Mouse (Mus musculus) megakaryocyte, embryonic 14.5 days (primary cell): Measurements from ENCODE around the gene Mnd1. TPM values are rescaled to one million over a fixed set of nuclear protein-coding genes. Genes with fewer than 3 reads are reported as not detected.
A peak's percentile ranks its signal among the peaks of the same experiment; 100 is the strongest.

ENCODE experiments used
- H3K27me3 ChIP-seq: replicated peaks from 2 replicates; pipeline ENCODE3; 2012; ENCODE audit warnings: inconsistent platforms
- H3K36me3 ChIP-seq: replicated peaks from 2 replicates; pipeline ENCODE3; 2012; ENCODE audit warnings: low read length, inconsistent platforms, mixed read lengths
- H3K4me1 ChIP-seq: 2 replicates; pipeline ENCODE4 v1.6.1; 2012; ENCODE audit warnings: inconsistent platforms
- H3K4me3 ChIP-seq: replicated peaks from 2 replicates; pipeline ENCODE3; 2012; ENCODE audit warnings: moderate library complexity, mild to moderate bottlenecking, inconsistent platforms
- H3K9me3 ChIP-seq: 2 replicates; pipeline ENCODE4 v1.6.1; 2012; ENCODE audit warnings: inconsistent platforms
- FLI1 ChIP-seq: IDR thresholded peaks from 2 replicates; pipeline ENCODE4 v1.6.1; 2012; ENCODE audit warnings: low read length, inconsistent platforms, mixed read lengths
- GATA1 ChIP-seq: IDR thresholded peaks from 3 replicates; pipeline ENCODE4 v1.6.1; 2012; ENCODE audit warnings: mixed read lengths, low read length, inconsistent platforms, borderline replicate concordance
- polyA plus RNA-seq: library from polyadenylated mRNA; stranded (reverse); fragments of >175 nt; gene quantifications from 2 replicates; pipeline ENCODE4 v1.2.3, GENCODE M21; 2012; ENCODE audit warnings: low replicate concordance; ENCODE audit not compliant: insufficient read depth

Gene Mnd1
- polyA plus RNA-seq, 1 experiment: 2.8 TPM

- Histone ChIP-seq H3K36me3 (no peaks in the 10 kb centered on the region), H3K27me3 (peaks cover 31% of the 10 kb centered on the region), H3K4me3 (no peak overlapping the region), H3K4me1 (no peaks in the 10 kb centered on the region), H3K9me3 (peaks cover 12% of the 10 kb centered on the region)
- TF ChIP-seq GATA1 (no peak), FLI1 (no peak)
Measured at GRCm38 (mm10) chr3:84181717-84182116, 26.1 kb upstream of the Mnd1 start.

- H3K9me3 ChIP-seq: peaks cover 12% of the 10 kb centered on the region
- H3K4me1 ChIP-seq: no peaks in the 10 kb centered on the region
- H3K36me3 ChIP-seq: no peaks in the 10 kb centered on the region
- no peak overlapping the region for H3K4me3 ChIP-seq
- peaks cover 25% of the 10 kb centered on the region for H3K27me3 ChIP-seq
- TF ChIP-seq GATA1 (no peak), FLI1 (no peak)
Measured at GRCm38 (mm10) chr3:84181102-84181501, 25.5 kb upstream of the Mnd1 start.

- H3K9me3 ChIP-seq: peaks cover 12% of the 10 kb centered on the region
- H3K4me3 ChIP-seq: no peak overlapping the region
- peaks cover 21% of the 10 kb centered on the region for H3K27me3 ChIP-seq
- no peaks in the 10 kb centered on the region for H3K4me1 ChIP-seq
- no peaks in the 10 kb centered on the region for H3K36me3 ChIP-seq
- TF ChIP-seq GATA1 (no peak), FLI1 (no peak)
Measured at GRCm38 (mm10) chr3:84180304-84180703, 24.7 kb upstream of the Mnd1 start.

- no peaks in the 10 kb centered on the region for H3K9me3 ChIP-seq
- no peaks in the 10 kb centered on the region for H3K4me1 ChIP-seq
- no peaks in the 10 kb centered on the region for H3K36me3 ChIP-seq
- H3K27me3 ChIP-seq: peaks cover 13% of the 10 kb centered on the region
- TF ChIP-seq FLI1 (no peak), GATA1 (no peak)
- no peak overlapping the region for H3K4me3 ChIP-seq
Measured at GRCm38 (mm10) chr3:84177834-84178233, 22.2 kb upstream of the Mnd1 start.

GRCm38 (mm10) chr3:84175337-84176315, 20.0 kb upstream of the Mnd1 start:
- peaks cover 14% of the 10 kb centered on the region for H3K27me3 ChIP-seq

GRCm38 (mm10) chr3:84173581-84174154, 18.1 kb upstream of the Mnd1 start, which contains the start of gene Gm6525:
Gm6525 (plus strand) TSS chr3:84174104.
- Histone ChIP-seq H3K4me3 (no peak within 1 kb of the TSS), H3K27me3 (peaks cover 10% of the 10 kb centered on the region), H3K36me3 (no peaks in the 10 kb centered on the region), H3K9me3 (0 out of 2 replicates have a peak, but pooled peaks cover 3% of the 10 kb centered on the region), H3K4me1 (peaks cover 14% of the 10 kb centered on the region)
- no peak for TF ChIP-seq FLI1
- TF ChIP-seq GATA1: no peak

More at GRCm38 (mm10) chr3:84175337-84176315, 20.0 kb upstream of the Mnd1 start:
- Histone ChIP-seq H3K4me3 (no peak overlapping the region), H3K36me3 (no peaks in the 10 kb centered on the region), H3K9me3 (0 out of 2 replicates have a peak, but pooled peaks cover under 1% of the 10 kb centered on the region), H3K4me1 (peaks cover 4% of the 10 kb centered on the region; the same call in 1 of the 2 replicates)
- TF ChIP-seq FLI1 (no peak), GATA1 (no peak)

- H3K4me1 ChIP-seq: peaks cover 14% of the 10 kb centered on the region
Measured at GRCm38 (mm10) chr3:84172406-84172805, 16.8 kb upstream of the Mnd1 start.

GRCm38 (mm10) chr3:84169393-84170005, 13.9 kb upstream of the Mnd1 start:
- Histone ChIP-seq H3K9me3 (0 out of 2 replicates have a peak, but pooled peaks cover 3% of the 10 kb centered on the region), H3K4me3 (no peak overlapping the region), H3K27me3 (peaks cover 13% of the 10 kb centered on the region), H3K4me1 (peaks cover 14% of the 10 kb centered on the region), H3K36me3 (no peaks in the 10 kb centered on the region)
- no peak for TF ChIP-seq FLI1
- no peak for TF ChIP-seq GATA1

More at GRCm38 (mm10) chr3:84172406-84172805, 16.8 kb upstream of the Mnd1 start:
- 0 out of 2 replicates have a peak, but pooled peaks cover 3% of the 10 kb centered on the region for H3K9me3 ChIP-seq
- no peak for TF ChIP-seq GATA1
- no peak for TF ChIP-seq FLI1
- H3K27me3 ChIP-seq: peaks cover 11% of the 10 kb centered on the region
- H3K4me3 ChIP-seq: peak overlapping the region; percentile 28
- H3K36me3 ChIP-seq: no peaks in the 10 kb centered on the region

- no peak for TF ChIP-seq GATA1
- no peak for TF ChIP-seq FLI1
- Histone ChIP-seq H3K4me1 (peaks cover 14% of the 10 kb centered on the region), H3K36me3 (no peaks in the 10 kb centered on the region), H3K4me3 (no peak overlapping the region), H3K27me3 (peaks cover 13% of the 10 kb centered on the region), H3K9me3 (0 out of 2 replicates have a peak, but pooled peaks cover 3% of the 10 kb centered on the region)
Measured at GRCm38 (mm10) chr3:84168943-84169342, 13.4 kb upstream of the Mnd1 start.

- Histone ChIP-seq H3K27me3 (peaks cover 5% of the 10 kb centered on the region), H3K4me1 (peaks cover 11% of the 10 kb centered on the region), H3K9me3 (0 out of 2 replicates have a peak, but pooled peaks cover 3% of the 10 kb centered on the region), H3K4me3 (no peak overlapping the region), H3K36me3 (no peaks in the 10 kb centered on the region)
- TF ChIP-seq FLI1 (no peak), GATA1 (no peak)
Measured at GRCm38 (mm10) chr3:84166073-84166472, 10.5 kb upstream of the Mnd1 start.
